Mouse (Mus musculus) v-Abl transformed pro-B cells (cell line): ENCODE data around the gene Pan2.

Experiments used
- in situ Hi-C, 2 experiments: fragments of 400-800 bp; cut with MboI; formaldehyde crosslinking; loops; one replicate each; pipeline ENCODE4 v1.15.1; 2025; ENCODE audit not compliant: unreplicated experiment in 2 of 2

Gene Pan2

GRCm38 (mm10) chr10:128369599-128369998, 66.5 kb downstream of the Pan2 start:
- in situ Hi-C loops, result loop anchor here (5.0 kb wide), 3 partner anchors 38 to 178 kb away; partner anchors contain the start of genes Rpl41 (in 1 of the 2), Smarcc2 (in 1 of the 2) and Zc3h10 (in 1 of the 2)

- in situ Hi-C loops, result loop anchor here in 1 of 2 experiments (5.0 kb wide), 1 partner anchor 37 kb away; no protein-coding TSS in a partner anchor
Measured at GRCm38 (mm10) chr10:128370021-128370420, 66.9 kb downstream of the Pan2 start.

- in situ Hi-C loops, result loop anchor here in 1 of 2 experiments (5.0 kb wide), 1 partner anchor 37 kb away; no protein-coding TSS in a partner anchor
Measured at GRCm38 (mm10) chr10:128370601-128371000, 67.5 kb downstream of the Pan2 start.
